Mouse (Mus musculus): ENCODE measurements around the gene Gm9999.

Gene Gm9999

GRCm38 (mm10) chr7:47027520-47027919 is 44.1 kb downstream of the Gm9999 start:
- DNase-seq (ENCODE audit: low read depth): no peak

DNA sequence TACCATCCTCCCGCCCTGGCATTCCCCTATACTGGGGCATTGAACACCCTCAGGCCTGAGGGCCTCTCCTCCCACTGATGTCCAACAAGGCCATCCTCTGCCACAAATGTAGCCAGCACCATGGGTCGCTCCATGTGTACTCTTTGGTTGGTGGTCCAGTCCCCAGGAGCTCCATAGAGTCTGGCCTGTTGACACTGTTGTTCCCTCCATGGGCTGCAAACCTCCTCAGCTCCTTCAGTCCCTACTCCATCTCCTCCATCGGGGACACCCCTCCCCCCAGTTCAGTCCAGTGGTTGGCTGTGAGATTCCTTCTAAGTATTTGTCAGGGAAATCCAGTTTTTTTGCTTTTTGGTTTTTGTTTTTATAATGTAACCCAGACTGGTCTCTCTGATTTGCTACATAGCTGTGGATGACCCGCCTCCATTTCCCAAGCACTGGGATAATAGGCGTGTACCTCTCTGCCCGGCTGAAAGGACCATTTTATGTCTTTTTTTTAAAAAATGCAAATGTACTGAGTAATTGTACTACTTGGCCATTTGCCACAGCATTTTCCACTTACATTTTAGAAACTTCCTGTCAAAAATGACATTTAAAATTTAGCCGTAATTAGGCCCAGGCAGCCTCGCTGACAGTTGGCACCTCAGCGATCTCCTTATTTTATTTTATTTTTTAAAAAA is 47.3 kb downstream of the Gm9999 start:
- no peak for DNase-seq (ENCODE audit: low read depth)

- DNase-seq (ENCODE audit: low read depth): no peak
Measured at GRCm38 (mm10) chr7:47031371-47031770, 48.0 kb downstream of the Gm9999 start.

DNA sequence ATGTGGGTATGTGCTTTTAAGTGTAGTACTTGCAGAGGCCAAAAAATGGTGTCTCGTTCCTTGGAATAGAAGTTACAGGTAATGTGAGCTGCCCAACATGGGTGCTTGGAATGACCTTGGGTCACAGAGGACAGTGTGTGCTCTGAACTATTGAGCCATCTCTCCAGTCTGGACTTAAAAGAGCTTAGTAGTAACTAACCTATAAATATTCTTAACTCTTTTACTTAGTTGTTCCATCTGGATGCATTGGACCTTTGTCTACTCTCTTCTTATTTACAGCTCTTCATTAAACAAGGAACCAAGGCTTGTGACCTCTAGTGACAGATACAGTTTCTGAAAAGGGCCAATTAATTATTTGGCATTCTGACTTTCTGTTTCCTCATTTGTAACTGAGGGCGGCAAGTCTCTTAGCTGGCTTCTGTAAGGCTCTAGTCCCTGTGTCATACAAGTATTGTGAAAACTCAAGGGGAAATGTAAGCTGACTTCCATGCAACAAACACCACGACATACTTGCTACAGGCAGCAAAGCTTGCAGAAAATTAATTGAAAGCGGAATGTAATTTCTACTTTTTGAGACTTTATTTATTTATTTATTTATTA is 51.5 kb downstream of the Gm9999 start:
- DNase-seq (ENCODE audit: low read depth): no peak

GRCm38 (mm10) chr7:47035426-47035825 is 52.0 kb downstream of the Gm9999 start:
- DNase-seq (ENCODE audit: low read depth): no peak
